Mouse (Mus musculus) heart, postnatal 10 days (tissue): ENCODE results near the gene Edrf1. TPM values are rescaled to one million over a fixed set of nuclear protein-coding genes. Genes with fewer than 3 reads are reported as not detected.
A peak's percentile ranks its signal among the peaks of the same experiment; 100 is the strongest.
"Not testable (repeated sequence)": the region's sequence is repeated elsewhere in the genome, so short reads cannot be mapped to it uniquely, and the experiment has no call there.

Experiments
- DNase-seq, 2 experiments: peaks; one replicate each; pipeline ENCODE4 v3.0.0; 2021
- intact Hi-C: fragments of 180-260 bp; cut with DNase I; formaldehyde crosslinking; loops from one replicate; pipeline ENCODE4 v1.15.1; 2025
- total RNA-seq, 2 experiments: library from RNA; stranded (reverse); gene quantifications; 2 replicates each; pipeline ENCODE4 v1.2.3; 2021

Gene Edrf1
- total RNA-seq, 2 experiments from 2014 or later = 9.3 to 10.3 TPM

DNA sequence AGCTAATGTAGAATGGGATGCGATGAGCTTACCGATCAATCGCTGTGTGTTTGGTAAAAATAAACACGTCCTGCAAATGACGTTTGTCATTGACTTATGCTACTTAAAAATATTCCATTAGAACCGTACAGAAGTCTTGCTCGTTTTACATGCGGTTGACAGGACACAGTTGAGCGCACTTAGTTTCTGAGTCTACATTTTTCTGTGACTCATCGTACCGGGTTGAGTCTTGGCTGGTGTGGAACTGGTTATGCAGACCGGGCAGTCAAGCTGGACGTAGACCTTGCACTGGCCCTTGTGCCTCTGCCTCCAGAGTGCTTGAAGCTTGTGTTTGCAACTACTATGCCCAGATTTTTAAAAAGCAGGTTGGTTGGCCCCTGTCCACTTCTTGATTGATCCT is 963 bp downstream of the Edrf1 start:
- DNase-seq = peak; percentile 5 to 22
- intact Hi-C loops = loop anchor here (5.0 kb wide), 1 partner anchor 516 kb away; the partner anchor contains the start of genes Ctbp2 and Fgfr2

DNA sequence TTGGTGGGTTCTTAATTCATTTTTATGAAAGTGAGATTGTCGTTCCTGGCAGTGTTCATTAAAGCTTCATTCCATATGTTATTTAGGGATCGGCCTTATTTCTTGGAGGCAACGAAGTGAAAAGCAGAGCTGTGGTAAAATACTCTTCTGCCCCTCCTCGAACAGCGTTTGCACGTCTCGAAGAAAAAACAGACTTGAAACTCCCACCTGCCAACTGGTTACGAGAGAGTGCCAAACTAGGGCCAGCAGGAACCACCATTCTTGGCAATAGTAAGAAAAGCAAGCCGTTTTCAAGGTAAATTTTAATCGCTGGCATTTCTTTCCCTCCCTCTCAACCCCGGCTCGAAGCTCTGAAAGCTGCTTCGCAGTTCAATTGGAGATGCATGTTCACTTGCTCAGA is 1.5 kb downstream of the Edrf1 start:
- DNase-seq = no peak
- intact Hi-C loops = loop anchor here (5.0 kb wide), 1 partner anchor 517 kb away; the partner anchor contains the start of genes Ctbp2 and Fgfr2

DNA sequence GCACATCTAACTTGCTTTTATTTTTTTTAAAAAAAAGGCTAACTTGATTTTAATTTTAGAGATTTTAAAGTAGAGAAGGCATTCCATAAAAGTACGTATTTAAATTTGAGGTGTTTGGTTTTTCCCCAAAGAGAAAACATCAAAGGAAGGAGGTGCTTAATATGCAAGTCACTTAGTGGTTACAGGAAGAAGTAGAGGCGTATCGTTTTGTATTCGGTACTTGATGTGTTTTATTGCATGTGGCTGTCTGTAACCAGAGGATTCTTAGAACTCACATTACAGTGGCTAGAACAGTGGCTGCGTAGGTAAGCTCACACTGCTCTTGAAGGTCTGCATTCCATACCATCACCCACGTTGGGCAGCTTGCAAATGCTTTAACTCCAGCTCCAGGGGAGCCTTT is 8.4 kb downstream of the Edrf1 start:
- no peak for DNase-seq
- intact Hi-C loops = no loop called here

DNA sequence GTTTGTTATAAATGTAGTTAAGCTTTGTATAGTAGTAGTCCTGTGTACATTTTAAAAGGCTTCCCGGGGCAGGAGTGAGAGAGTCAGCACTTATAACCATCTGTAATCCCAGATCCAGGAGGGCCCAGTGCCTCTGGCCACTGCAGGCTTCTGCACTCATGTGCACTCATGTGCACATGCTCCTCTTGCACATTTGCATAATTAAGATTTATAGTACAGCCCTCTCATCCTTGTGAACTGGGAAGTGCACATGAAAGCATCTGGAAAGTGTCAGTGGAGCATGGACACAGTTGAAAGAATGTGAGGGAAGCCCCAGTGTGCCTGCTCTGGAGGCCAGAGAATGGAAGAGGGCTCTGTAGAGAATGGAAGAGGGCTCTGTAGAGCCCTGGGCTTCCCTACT is 25.1 kb downstream of the Edrf1 start:
- intact Hi-C loops = no loop called here

DNA sequence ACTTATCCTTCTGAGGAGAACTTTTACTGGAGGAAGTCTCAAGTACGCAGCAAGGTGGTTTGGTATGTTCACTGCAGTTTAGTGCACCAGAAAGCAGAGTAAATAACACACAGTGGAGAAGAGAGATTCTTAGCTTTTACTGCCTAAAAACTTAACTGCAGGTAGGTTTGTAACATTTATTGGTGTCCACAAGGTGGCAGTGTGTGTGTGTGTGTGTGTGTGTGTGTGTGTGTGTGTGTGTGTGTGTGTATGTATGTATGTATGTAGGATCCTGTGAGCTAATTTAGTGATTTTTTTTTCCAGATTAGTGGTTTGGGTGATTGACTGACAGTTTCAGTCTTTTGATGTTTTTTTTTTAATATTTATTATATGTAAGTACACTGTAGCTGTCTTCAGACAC is 31.7 kb downstream of the Edrf1 start:
- intact Hi-C loops = no loop called here
- peak in 1 of 2 experiments; percentile 28 for DNase-seq

More for the DNA sequence above, 25.1 kb downstream of the Edrf1 start:
- no peak for DNase-seq

DNA sequence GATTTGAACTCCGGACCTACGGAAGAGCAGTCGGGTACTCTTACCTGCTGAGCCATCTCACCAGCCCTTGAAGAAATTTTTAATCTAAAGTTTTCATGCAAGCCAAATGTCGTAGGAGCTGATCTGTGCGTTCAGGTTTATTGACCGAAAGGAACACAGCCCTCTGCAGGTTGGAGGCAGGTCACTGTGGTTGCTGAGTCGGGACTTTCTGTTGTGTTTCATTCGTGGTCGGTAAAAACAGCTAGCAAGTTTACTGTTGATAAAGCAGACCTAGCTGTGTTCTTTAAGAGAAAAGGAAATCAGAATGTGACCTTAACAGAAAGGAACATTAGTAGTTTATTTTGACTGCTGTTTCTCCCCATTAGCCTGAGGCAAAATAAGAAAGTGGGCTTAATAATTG is 32.6 kb downstream of the Edrf1 start:
- no peak for DNase-seq
- intact Hi-C loops = no loop called here

DNA sequence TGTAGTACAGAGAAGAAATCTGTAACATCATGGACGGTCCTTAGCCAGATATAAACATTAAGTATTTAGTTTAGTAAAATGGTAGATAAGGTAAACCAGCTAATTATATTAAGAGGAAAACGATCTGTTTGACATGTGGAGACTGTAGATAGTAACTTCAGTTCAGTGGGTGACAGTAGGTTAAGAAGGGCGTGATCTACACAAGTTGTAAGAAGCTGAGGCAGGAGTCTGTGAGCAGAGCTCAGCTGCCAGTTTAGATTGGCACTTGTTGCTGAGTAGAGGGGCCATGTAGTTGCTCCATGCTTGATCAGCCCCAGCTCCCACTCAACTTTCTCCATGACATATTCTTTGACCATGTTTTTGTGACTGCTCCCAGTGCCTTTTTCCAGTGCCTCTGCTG is 33.5 kb downstream of the Edrf1 start:
- intact Hi-C loops = no loop called here
- no peak for DNase-seq

DNA sequence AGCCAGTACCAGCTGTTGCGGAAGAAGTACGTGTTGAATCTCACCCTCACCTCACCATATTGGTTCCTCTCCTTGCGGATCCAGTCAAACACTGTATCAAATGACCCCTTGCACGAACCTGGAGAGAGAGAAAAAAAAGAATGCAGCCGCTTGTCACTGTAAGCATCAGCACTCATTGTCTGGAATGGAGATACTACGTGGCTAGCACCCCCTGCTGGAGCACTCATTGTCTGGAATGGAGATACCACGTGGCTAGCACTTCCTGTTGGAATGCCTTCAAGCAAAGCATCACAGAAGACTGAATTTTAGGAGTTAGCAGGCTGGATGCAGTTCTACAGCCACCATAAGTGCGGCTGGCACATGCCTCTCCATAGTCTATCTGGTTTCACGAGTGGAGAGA is 38.7 kb downstream of the Edrf1 start:
- intact Hi-C loops = no loop called here
- DNase-seq = peak in 1 of 2 experiments; percentile 12

DNA sequence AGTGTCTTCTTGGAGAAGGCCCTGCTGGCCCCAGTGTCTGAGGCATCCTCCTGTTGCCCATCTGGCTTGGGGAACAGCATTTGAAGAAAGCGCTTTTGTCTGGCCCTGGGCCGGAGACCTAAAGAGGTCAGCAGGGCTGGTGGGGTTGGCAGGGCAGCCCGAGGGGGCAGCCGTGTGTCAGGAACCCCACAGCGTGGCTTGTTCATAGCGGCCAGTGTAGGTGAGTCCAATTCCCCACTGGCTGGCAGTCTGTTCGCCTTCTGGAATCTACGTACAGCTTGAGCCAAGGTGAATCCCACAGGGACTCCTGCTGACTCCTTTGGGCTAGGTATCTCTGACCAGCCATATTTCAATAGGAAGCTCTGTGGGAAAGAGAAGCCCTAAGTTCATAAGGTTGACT is 41.4 kb downstream of the Edrf1 start:
- DNase-seq = no peak
- intact Hi-C loops = no loop called here

DNA sequence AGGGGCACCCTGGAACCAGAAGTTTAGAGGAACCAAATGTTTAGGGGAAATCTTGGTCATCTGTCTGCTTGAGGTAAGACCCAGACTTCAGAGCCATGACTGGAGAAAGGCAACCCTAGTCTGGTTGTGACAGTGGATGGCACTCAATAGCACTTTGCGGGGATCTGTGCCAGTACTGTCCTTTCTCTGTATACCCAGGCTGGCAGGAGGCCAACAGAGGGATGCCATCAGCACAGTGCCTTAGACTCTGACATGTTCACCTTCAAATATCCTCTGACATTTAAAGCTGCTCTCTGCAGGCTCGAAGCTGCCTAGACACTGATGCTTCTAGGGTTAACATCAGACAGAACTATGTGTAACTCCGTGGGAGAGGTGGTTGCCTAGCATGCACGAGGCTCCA is 42.1 kb downstream of the Edrf1 start:
- peak; percentile 15 to 24 for DNase-seq
- intact Hi-C loops = no loop called here

DNA sequence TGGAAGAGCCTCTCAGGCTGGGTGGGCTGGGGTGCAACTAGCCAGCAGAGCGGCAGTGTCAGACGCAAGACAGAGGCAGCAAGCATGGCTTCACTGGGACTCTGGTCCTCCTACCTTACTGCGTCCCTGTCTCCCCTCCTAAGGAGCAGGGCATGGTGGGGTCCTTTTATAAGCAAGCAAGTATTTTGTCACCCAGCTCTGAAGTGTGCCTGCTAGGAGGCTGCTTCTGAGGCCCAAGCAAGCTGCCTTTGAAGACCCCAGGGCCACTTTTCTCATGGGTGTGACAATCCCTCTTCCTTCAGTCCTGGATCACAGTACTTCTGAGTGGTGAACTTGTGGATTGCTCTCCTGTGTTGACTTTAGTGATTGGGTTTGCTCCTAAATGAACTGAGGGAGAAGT is 42.6 kb downstream of the Edrf1 start, which contains the start of gene Mmp21:
Mmp21 (minus strand) TSS at position 101 of the 400 bp plus-strand sequence.
- no peak for DNase-seq
- intact Hi-C loops = loop anchor here (5.0 kb wide), 1 partner anchor 102 kb away; the partner anchor contains the start of gene Dhx32

DNA sequence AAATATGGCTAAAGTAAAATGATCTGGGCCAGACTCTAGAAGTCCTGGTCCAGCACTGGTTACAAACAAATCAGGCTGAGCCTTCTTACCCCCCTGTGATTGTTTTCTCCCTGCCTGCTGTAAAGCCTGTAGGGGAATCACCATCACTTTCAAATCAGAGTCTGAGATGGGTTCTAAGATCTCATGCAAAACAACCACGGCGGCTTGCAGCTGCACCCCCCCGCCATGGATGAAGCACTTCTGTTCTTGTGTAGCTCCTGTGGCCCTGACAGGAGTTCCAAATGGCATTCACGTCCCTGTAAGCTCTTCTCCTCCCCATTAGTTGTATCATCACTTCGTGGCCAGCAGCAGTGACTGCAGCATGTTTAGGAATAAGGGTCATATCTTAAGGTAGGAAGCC is 46.3 kb downstream of the Edrf1 start:
- no peak for DNase-seq
- intact Hi-C loops = loop anchor here (5.0 kb wide), 1 partner anchor 99 kb away; the partner anchor contains the start of gene Dhx32

DNA sequence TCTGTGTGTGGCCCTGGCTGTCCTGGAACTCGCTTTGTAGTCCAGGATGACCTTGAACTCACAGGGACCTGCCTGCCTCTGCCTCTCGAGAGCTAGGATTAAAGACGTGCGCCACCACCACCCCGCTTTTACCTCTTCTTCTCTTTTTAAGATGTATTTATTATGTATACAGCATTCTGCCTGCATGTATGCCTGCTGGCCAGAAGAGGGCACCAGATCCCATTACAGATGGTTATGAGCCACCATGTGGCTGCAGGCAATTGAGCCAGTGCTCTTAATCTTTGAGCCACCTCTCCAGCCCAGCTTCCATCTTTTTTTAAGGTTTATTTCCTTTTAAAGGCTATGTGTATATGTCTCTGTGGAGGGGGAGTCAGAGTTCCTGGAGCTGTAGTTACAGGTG is 46.8 kb downstream of the Edrf1 start:
- DNase-seq = no peak

DNA sequence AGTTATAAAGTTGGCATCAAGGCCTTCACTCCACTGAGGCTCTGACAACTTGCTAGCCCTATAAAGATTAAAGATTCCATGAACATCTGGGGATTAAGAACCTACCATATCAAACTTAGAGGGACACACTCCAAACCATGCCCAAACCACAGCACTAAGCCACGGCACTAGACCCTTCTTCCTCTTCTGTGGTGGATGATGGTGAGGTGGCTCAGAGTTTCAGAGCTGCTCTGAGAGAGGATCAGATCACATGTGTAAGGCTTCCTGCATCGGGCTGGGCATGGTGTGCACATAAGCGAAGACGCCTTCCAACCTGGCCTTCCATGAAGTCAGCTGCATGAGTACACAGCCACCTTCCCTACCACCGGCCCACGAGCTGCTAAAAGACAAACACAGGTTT is 47.4 kb downstream of the Edrf1 start:
- intact Hi-C loops = loop anchor here (5.0 kb wide), 1 partner anchor 98 kb away; the partner anchor contains the start of gene Dhx32
- no peak for DNase-seq

More for the DNA sequence above, 46.8 kb downstream of the Edrf1 start:
- intact Hi-C loops = loop anchor here (5.0 kb wide), 1 partner anchor 98 kb away; the partner anchor contains the start of gene Dhx32

DNA sequence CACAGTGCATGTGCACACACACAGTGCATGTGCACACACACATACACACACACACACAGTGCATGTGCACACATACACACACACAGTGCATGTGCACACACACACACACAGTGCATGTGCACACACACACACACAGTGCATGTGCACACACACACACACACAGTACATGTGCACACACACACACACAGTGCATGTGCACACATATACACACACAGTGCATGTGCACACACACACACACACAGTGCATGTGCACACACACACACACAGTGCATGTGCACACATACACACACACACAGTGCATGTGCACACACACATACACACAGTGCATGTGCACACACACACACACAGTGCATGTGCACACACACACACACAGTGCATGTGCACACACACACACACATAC is 48.3 kb downstream of the Edrf1 start:
- DNase-seq, intact Hi-C loops: not testable (repeated sequence)

DNA sequence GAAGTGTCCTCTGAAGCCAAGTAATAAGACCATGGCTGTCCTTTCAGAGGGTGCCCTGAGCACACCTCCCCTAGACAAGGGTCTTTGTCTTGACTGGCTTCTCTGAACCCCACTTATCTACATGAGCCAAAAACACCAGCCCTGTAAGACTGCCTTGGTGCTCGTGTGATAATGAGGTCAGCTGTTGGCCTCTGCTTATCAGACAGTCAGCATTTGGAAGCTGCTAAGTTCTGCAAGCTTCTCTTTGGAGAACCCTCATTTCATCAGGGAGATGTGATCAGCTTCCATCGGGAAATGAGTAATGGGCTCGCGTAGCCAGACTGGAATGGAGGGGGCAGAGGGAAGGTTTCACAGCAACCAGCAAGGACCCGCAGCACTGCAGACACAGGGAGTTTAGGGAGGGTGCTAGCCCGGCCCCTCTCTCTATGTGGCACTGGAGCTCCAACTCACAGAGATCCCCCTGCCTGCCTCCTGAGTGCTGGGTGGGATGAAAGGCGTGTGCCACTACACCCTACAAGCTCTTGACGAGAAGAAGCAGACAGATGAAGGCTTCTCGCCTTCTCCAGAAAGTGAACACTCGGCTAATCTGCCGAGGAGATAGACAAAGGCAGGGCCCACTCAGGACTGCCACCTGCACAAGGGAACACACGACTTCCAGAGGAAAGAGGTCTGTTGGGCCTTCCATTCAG is 60.8 kb downstream of the Edrf1 start:
- intact Hi-C loops = no loop called here
- no peak for DNase-seq

DNA sequence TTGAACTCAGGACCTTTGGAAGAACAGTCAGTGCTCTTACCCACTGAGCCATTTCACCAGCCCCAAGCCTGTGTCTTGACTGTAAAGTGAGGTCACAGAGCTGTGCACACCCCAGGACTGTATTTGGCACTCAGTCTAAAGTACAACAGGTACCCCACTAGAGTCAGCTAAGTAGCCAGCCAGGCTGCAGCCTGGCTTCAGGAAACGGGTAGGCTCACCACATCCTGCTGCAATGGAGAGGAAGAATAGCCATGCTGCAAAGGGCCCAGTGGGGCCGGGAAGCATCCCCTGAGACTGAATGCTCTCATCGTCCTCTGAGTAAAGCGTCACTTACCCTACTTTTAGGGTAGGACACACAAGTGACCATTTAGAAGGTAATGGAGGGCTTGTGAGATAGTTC is 62.5 kb downstream of the Edrf1 start:
- intact Hi-C loops = no loop called here
- no peak for DNase-seq

DNA sequence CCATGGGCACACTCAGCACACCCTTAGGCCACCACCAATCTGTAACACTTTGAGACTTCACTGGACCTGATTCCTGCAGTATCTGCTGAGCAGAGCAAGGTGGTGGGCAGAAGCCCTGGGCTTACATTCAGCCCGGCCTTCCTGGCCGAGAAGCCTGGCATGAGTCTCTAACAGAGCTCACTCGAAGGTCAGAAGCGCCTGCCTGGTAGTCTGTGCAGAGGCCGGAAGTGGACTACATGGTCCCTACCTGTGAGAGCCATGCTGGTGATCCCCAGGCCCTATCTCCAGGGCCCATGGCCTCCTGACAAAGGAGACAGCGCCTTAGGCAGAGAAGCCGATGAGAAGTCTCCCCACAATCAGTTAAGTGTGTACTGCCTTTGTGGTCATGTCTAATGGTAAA is 64.0 kb downstream of the Edrf1 start:
- intact Hi-C loops = no loop called here

DNA sequence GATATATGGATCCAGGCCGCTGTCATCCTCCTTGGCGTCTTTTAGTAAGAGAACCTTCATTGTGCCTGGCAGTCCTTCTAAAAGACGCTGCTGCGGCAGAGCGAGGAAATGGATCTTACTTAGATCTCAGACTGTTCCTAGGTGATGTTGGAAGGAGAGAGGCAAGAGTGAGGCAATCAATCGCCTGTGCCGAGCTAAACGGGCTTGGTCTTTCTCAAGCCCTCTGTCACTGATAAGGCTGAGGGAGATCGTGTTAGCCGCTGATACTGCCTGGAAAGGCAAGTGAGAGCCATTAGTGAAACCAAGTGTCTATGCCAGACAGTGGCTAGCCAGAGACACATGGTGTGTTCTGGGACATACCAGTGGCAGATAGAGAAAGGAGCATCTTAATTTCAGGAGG is 65.0 kb downstream of the Edrf1 start:
- no peak for DNase-seq
- intact Hi-C loops = no loop called here

More for the DNA sequence above, 64.0 kb downstream of the Edrf1 start:
- DNase-seq = no peak

DNA sequence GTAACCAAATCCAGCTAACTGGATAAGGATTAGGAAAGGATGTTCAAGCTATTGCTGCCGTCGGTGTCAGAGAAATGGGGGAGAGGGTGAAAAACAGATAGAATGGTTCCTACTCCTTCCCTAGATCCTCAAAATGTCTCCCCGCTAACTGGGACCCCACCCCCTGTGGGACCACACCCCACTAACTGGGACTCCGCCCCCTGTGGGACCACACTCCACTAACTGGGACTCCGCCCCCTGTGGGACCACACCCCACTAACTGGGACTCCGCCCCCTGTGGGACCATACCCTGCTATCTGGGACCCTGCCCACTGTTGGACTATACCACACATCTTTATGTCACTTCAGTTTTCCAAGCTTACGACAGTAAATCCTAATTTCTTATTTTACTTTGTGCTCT is 66.6 kb downstream of the Edrf1 start:
- DNase-seq = no peak
- intact Hi-C loops = no loop called here

DNA sequence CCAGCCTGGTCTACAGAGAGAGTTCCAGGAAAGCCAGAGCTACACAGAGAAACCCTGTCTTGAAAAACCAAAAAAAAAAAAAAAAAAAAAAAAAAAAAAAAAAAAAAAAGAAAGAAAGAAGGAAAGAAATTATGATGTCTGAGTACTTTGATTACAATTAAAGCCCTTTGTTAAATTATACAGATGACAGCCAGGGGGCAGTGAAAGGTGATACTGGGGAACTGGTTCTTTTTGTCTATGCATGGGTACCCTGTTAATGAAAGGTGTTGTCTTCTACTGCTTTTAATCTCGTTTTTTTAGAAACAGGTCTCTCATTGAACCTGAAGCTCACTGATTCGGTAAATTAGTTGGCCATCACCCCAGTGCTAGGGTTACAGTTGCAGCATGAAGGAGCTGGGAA is 70.0 kb downstream of the Edrf1 start:
- peak in 1 of 2 experiments; percentile 43 for DNase-seq
- intact Hi-C loops = loop anchor here (1.0 kb wide), 1 partner anchor 76 kb away; no protein-coding TSS in a partner anchor

DNA sequence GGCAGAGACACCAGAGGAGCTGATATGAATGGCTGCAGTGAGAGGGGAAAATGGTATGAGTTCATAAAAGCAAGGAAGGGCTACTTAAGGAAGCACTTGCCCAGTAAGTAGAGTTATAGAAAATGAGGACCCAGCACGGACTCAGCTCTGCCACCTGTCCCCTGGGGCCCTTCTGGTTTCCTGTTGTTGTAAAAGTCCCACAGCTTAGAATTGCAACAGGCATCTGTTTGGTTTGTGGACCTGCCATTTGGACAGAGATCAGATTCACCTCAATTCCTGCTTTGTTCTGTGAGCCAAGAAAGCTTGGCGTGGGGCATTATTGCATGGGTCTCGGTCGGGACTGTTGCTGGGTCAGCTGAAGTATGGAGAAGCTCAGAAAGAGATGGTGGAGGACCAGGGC is 78.0 kb downstream of the Edrf1 start:
- intact Hi-C loops = no loop called here
- no peak for DNase-seq
